Mouse (Mus musculus): ENCODE results near the gene Htt.

- TF ChIP-seq POLR2A (IDR thresholded peaks at IDR 0.05; ENCODE audit: insufficient read depth, low read length): no peak
- no peak for TF ChIP-seq CTCF (IDR thresholded peaks at IDR 0.05; ENCODE audit: low read depth, low read length)
Observed at GRCm38 (mm10) chr5:34927648-34928047, 166.1 kb downstream of the Htt start.
